Mouse (Mus musculus) mouse trophoblast stem cell (cell line): ENCODE data around the gene Atp1a1.

ENCODE experiments used
- in situ Hi-C, 2 experiments: fragments of 300-500 bp; cut with MseI, MboI; formaldehyde crosslinking; loops; 2 replicates in 1 of 2; 3 replicates in 1 of 2; pipeline ENCODE4 v1.15.1; 2025

Gene Atp1a1

DNA sequence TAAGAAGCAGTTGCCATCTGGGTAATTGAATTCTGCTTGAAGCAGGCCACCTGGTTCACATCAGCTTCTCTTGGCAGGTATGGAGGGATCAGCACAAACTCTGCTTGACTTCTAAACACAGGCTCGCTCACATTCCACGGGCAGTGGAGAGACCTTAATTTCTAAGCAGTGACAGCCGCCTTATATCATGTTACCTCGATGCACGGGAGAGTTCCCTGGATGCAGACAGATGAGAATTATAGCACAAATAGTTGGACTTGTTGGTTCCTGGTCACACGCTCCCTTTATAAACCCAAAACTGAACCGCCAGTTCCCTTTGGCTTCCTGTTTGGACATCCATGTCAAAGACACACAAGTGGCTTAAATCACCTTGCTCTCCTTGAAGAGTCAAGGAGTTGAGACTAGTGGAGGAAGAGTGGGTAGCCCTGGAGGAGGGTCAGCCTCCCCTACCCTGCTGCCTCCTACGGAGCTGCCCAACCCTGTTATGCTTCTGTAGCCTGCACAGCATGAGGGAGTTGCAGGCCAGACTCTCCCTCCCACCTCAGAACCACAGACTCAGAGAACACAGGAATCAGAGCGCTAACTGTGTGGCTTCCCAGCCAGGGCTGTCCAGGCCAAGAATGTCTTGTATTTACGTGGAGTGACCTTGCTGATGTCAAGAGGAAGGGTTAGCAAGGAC, 7.5 kb upstream of the Atp1a1 start:
- in situ Hi-C loops, result loop anchor here in 1 of 2 experiments (25.0 kb wide), 1 partner anchor 200 kb away; no protein-coding TSS in a partner anchor

DNA sequence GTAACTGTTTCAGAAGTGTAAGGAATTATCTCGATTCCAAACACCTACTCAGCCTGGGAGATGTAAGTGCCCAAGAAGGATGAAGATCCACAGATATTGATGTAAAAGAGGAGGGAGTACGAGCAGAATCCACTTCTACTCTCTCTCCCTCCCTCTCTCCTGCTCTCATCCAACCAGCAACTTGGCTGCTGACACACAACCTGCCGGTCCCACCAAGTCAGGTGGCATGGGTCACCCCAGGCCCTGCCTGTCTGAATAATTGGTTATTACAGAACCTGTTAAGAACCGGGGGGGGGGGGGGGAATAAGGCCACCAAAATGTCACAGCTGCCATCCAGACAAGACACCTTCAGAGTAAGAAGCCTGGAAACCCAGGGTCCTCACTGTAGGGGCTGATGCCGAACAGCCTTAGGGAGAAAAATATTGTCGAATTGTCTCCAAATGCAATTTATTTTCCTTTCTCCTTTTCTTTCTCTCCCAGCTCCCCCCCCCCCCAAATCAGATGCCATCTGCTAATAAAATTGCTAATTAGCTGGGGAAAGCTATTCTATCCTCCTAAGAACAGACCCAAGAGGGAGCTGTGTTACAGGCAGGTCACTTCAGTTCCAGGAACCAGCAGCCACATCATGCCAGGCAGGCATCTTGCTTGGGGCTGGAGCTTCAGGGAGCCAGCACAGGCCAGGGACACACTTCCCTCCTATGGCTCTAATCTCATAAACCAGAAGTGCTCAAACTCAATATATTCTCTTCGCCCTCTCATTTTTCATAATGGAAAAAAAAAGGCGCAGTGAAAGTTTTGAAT, 6.7 kb upstream of the Atp1a1 start:
- in situ Hi-C loops, result loop anchor here in 1 of 2 experiments (25.0 kb wide), 1 partner anchor 201 kb away; no protein-coding TSS in a partner anchor

DNA sequence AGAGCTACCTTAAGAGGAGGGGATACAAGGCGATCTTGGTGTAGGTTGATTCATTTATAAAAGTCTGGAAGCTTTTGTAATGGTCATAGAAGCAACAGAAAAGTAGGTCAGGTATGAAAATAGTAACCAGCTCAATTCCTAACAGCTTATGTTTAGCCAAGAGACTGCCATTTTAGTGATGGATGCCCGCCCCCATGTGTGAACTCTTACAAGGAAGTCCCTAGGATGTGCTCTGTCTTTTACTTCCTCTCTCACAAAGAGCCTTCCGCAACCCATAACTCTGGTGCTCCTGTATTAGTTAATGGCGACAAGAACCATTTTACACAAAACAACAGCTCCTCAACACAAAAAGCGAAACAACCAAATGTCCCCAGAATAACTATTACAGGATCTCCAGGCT, 4.8 kb upstream of the Atp1a1 start:
- in situ Hi-C loops, result loop anchor here in 1 of 2 experiments (25.0 kb wide), 1 partner anchor 203 kb away; no protein-coding TSS in a partner anchor

DNA sequence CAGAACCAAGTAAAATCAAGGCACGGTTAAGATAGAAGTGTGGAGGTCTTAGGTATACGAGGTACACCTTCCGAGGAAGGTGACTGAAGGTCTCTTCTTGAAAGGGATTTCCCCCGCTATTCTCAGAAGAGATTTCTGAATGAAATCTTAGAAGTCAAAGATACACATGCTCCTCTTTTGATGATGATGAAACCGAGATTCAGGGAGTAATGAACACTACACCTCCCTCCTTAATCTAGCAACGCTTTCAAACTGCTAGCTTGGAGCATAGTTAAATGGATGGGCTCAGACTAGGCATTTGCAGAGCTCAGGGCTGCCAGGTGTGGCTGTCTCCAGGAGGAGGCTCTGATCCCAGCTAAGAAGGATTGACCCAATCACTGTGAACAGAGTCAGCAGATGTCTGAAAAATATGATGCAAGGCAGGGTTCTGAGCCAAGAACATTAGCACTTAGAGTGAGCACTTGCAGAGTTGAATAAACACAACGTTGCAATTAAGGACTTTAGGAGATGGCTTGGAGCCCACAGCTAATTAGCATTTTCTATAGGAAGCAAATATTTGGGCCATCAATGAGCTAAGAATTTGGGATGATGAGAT, 2.5 kb upstream of the Atp1a1 start:
- in situ Hi-C loops, result loop anchor here in 1 of 2 experiments (25.0 kb wide), 1 partner anchor 205 kb away; no protein-coding TSS in a partner anchor

DNA sequence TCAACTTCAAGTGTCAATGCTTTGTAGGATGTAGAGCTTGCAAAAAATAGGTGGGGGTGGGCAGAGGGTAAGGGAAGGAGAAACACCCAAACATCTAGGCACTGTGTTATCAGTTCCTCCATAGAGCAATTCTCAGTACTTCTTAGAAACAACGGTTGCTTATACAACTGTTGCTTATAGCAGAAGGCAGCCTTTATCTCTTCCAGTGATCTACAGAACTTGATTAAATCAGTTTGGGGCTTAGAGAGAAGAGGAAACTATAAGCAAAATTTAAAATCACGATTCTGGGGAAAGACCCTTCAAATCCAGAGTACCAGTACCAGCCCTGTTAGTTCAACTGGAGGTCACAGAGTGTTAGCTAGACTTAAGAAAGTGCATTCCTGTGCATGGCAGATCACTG, 1.2 kb upstream of the Atp1a1 start:
- in situ Hi-C loops, result loop anchor here in 1 of 2 experiments (25.0 kb wide), 1 partner anchor 207 kb away; no protein-coding TSS in a partner anchor

DNA sequence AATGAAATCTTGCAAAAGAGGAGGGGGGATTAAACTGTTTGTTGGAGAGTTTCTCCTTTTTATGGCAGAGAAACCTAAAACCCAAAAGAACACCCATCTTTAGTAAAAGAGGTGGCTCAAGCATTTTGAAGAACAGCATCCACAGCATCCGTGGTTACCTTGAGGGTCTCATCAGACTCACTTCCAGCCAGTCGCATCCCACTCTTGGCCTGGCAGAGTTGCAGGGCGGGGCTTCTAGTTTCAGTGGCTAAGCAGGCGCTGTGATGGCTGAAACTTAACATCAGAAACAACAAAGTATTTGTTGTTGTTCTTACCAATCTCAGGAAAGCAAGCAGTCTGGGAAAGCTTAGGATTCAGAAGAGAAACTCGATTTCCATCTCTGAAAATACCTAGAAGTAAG, 807 bp upstream of the Atp1a1 start:
- in situ Hi-C loops, result loop anchor here in 1 of 2 experiments (25.0 kb wide), 1 partner anchor 207 kb away; no protein-coding TSS in a partner anchor

DNA sequence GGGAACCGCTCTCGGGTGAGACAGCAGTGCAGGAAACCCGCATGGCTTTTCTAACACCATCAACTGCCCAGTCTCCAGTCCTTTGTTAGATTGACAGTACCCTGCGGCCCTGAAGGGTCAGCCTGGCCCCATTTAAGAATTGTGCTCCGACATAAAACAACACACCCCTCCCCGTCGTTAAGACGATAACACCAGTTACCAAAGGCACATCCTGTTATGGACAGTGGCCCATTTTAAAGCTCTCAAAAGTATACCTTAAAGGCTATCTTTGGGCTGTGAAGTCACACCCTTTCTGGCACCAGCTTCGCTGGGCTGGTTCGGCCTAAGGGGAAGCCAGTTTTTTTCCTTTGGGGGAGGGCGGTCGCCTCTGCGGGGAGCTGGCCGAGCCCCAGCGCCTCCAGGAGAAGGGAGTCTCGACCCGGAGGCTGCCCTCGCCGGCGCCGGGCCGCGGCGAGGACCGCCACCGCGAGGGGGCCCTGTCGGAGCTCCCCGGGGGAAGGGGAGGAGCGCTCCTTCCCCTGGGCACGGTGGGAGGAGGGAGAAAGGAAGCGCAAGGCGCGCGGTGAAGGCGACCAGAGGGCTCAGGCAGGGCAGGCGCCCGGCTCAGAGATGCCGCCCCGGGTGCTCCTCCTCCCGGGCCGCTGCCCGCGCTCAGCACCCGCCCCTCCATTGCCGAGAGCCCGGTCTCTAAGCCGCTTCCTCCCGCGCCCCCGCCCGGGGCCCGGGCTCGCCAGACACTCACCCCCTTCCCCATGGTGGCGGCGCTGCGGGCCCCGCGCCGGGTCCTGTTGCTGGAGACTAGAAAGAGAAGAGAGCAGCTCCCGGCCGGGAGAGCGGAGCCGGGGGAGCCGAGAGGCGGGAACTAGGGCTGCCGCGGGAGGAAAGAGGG, 579 bp downstream of the Atp1a1 start:
- in situ Hi-C loops, result loop anchor here in 1 of 2 experiments (25.0 kb wide), 1 partner anchor 208 kb away; no protein-coding TSS in a partner anchor

DNA sequence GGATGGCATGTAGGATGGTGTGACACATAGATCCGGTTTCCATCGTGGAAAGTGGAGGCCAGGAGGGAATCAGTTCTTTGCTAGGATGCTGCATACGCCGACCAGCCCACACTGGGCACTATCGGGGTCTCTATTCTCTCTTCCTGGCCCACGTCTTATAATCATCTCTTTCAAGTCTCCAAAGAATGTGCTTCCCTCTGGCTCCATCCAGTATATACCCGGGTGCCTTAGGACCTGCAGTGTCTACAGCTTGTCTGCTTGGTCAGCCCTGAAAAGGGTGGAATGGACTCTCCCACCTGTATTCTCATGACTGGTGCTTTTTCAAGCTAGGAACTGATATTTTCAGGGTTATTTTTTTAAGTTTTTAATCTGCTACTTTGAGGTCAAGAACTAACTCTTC, 1.3 kb downstream of the Atp1a1 start:
- in situ Hi-C loops, result loop anchor here in 1 of 2 experiments (25.0 kb wide), 1 partner anchor 209 kb away; no protein-coding TSS in a partner anchor

DNA sequence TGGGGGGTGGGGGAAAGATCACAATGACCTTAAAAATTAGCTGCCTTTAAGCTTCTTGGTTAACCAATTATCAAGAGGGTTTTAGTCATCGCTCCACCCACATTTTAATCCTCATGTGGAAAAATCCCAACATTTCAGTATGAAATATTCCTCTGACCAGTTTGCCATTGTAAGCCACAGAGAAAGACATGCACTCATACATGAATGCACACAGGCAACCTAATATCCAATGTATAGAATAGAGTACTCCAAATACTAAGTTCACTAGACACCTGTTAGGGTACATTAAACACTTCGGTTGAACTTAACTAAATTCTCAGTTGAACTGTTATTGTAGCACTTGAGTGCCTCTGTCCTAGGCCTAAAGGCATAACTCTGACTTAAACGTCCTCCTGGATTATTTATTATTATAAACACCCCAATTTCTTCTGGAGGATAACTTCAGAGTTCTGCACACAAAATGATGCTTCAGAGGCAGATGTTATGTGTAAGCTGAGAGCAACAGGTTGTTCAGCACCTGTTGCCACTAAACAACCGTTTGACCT, 1.9 kb downstream of the Atp1a1 start:
- in situ Hi-C loops, result loop anchor here in 1 of 2 experiments (25.0 kb wide), 1 partner anchor 210 kb away; no protein-coding TSS in a partner anchor

DNA sequence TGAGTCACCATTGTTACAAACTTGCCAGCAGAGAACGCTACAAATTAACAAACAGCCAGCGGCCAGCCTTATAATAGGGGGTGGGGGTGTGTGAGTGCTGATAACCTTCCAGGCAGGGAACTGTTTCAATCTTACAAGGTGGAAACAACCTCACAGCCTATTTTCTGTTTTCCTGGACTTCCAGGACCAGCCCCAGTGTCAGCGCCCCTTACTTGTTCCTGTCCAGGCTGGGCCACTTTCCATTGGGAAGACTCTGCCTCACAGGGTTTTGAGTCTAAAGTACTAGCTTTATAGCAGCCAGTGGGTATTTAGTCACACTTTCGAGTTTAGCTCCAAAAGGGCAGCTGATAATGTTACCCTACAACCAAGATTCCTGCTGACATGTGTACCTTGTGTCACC, 2.8 kb downstream of the Atp1a1 start:
- in situ Hi-C loops, result loop anchor here in 1 of 2 experiments (25.0 kb wide), 1 partner anchor 211 kb away; no protein-coding TSS in a partner anchor

DNA sequence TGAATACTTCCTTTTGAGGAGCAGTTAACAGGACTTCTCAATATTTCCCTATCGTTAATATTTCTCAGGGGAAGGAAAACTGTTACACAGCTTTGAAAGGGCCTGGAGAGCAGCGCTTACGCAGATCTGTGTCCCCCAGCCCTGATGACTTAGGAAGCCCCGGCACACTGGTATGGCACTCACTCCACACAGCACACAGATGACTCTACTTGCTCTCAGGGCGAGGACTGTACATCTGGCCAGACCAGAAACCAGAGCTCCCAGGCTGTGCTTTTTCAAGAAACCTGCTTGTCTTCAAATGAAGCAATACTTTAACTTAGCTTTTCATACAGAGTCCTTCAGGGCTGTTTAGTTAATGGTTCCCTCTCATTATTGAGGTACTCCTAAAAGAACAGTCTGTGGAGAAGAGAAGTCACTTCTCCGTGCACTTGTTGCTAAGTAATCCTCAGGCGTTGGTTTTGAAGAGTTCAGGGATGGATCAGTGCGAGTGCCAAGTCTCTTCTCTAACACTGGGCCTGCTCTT, 3.4 kb downstream of the Atp1a1 start:
- in situ Hi-C loops, result loop anchor here in 1 of 2 experiments (25.0 kb wide), 1 partner anchor 211 kb away; no protein-coding TSS in a partner anchor

DNA sequence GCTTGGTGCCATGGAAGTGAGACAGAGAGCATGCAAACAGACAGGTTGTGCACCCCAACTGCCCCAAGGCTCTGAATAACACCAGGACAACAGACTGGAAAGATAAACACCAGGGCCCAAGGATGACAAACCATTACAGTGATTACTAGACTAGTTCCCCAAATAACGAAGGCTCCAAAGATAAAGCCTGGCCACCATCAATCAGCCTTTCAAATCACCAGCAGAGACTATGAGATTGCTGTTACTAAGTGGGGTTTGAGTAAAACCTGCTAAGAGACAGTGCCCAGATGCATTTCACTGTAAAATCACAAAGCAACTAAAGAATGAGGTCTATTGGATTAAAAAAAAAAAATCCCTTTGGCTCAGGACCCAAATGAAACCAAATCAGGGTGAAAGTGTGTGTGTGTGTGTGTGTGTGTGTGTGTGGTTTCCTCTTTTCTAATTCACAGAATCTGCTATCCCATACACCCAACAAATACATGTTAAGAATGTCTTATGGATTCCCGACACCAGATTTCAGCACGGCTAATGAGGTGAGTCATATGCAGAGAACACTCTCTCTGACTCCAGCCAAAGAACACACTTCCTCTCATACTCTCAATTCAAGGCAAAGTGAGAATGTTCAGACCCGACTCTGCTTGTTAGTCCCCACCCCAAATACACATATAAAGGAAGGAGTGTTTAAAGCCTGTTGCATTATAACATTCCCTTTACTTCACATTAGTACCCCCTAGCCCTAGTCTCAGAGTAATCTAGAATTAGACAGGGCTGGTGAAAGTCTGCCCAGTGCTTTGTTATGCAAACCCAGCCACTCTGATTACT, 4.4 kb downstream of the Atp1a1 start:
- in situ Hi-C loops, result loop anchor here in 1 of 2 experiments (25.0 kb wide), 1 partner anchor 212 kb away; no protein-coding TSS in a partner anchor

DNA sequence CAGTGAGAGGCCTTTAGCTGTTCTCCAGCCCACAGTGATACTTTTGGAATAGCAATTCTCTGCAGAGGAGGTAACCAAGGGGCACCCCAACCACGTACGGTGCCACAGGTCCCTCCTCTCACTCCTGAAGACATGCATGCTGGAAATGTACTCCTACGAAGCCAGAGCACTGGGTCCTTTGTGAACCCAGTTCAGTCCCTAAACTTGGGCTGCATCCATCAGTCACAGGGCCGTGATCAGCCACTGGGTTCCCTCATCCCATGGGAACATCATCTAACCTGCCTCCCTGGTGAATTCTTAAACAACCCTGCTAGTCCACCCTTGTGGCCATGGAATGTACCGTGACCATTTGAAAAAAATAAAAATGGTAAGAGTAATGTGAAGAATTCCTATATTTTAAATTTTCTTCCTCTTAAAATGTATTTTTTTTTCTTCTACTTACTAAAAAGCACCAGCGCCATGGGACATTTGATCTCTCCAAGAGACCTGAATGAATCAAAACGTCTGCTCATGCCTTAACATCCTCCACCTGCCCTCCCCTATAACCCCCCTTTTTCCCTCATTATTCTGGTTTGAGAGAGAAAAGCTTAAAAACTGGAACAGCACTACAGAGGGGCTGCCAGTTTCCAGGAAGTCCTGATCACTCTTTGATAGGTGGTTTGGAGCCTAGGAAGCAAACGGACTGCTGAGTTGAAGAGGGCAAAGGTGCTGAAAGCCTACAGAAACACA, 5.1 kb downstream of the Atp1a1 start:
- in situ Hi-C loops, result no loop called here

DNA sequence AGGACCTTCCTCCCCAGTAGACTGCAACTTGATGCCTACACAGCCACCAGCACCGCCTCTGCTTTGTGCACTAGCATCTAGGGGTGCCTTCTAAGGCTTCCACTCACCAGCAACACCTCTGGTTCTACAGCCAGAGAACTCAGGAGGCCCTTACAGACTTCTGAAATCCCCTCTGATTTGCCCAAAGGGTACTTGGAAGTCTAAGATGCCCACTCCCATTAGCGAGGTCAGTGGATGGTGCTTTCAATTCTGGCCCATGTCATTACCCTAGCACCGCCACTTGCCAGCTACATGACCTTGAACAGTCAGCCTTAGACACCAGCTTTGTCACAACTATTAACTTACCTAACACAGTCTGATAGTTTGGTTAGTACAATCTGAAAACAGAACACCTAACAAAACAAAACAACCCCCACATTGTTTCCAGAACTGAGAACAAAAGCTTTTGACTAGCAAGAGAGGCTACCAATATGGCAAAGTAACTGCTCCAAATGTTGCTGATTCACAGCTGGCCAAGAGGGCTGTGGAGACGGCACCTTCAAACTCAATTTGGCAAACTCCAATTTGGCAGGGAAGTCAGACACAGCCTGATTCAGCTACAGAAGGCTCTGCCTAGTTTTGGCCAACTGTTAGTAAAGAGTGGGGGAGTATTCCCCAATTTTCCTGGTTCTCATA, 6.1 kb downstream of the Atp1a1 start:
- in situ Hi-C loops, result no loop called here

DNA sequence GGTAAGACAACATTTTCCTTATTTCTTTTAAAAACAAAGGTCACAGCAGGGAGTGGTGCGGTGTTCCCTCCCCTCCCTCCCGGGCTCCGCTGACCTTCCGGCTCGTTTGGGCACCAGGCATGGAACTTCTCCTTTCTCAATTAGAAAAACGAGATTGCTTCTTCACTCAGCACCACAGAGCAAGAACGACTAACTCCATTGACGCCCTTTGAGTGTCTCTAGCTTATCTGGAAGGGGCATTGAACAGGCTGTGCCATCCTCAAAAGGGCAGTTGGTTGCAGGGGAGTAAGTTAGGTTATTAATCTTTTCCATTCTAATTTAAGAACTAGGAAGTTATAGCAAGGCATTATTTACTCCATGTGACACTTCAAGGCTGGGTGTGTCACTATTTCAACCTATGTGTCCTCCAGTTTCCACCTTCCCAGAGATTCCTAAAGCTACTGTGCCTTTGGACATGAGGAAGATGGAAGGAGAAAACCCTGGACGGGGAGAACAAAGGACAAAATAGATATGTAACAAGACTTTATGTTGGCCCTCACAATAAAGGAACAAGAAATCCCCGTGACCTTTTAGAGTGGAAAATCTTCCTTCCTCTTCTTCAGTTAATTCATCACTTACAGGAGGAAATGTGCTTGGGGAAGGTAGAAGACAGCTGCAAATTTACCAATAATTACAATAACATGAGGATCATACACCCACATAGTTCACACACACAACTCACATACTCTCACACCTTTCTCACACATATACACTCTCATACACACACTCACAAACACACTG, 7.0 kb downstream of the Atp1a1 start:
- in situ Hi-C loops, result no loop called here

DNA sequence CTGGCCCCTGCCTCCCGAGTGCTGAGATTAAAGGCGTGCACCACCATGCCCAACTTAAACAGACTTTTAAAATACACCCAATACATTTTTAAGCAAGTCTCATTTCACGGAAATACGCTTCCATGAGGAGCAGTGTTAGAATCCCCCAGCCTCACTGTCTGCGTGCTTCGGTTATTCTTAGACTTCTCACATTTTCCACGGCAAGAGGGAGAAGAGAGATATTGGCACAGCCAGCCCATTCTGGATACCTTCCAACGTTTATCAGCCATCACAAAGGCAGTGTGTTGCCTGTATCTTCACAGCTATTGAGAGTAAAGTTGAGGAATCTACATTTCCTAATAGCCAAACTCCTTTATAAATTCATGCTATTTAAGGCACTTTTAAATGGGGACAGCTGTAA, 7.8 kb downstream of the Atp1a1 start:
- in situ Hi-C loops, result no loop called here
